Mouse (Mus musculus) adrenal gland, postnatal 10 days (tissue): Measurements from ENCODE around the gene Atg10. TPM values are rescaled to one million over a fixed set of nuclear protein-coding genes. Genes with fewer than 3 reads are reported as not detected.

ENCODE experiments used
- DNase-seq: peaks from one replicate; pipeline ENCODE4 v3.0.0; 2021; ENCODE audit warnings: mixed read lengths
- total RNA-seq, 2 experiments: library from RNA; stranded (reverse); gene quantifications; 2 replicates each; pipeline ENCODE4 v1.2.3; 2021

Atg10 gene
- total RNA-seq, 2 experiments from 2014 or later: 20.7 to 22.9 TPM

- no peak for DNase-seq
Observed at GRCm38 (mm10) chr13:91178428-91179160, 45.2 kb downstream of the Atg10 start.

- DNase-seq: no peak
Observed at GRCm38 (mm10) chr13:91175347-91175746, 48.4 kb downstream of the Atg10 start.

- DNase-seq: no peak
Observed at GRCm38 (mm10) chr13:91171766-91172491, 51.8 kb downstream of the Atg10 start.

- no peak for DNase-seq
Observed at GRCm38 (mm10) chr13:91171205-91171604, 52.6 kb downstream of the Atg10 start.

- DNase-seq: no peak
Observed at GRCm38 (mm10) chr13:91169529-91170319, 54.0 kb downstream of the Atg10 start.

GRCm38 (mm10) chr13:91168486-91168885 lies 55.3 kb downstream of the Atg10 start:
- no peak for DNase-seq

GRCm38 (mm10) chr13:91167561-91167960 lies 56.2 kb downstream of the Atg10 start:
- DNase-seq: no peak

- DNase-seq: no peak
Observed at GRCm38 (mm10) chr13:91166286-91166685, 57.5 kb downstream of the Atg10 start.

- peak; percentile 57 for DNase-seq
Observed at GRCm38 (mm10) chr13:91165200-91165599, 58.6 kb downstream of the Atg10 start.

- no peak for DNase-seq
Observed at GRCm38 (mm10) chr13:91163292-91163691, 60.5 kb downstream of the Atg10 start.

- DNase-seq: peak; percentile 40
Observed at GRCm38 (mm10) chr13:91162452-91162851, 61.3 kb downstream of the Atg10 start.

GRCm38 (mm10) chr13:91160616-91161015 lies 63.2 kb downstream of the Atg10 start:
- DNase-seq: no peak

GRCm38 (mm10) chr13:91159881-91160280 lies 63.9 kb downstream of the Atg10 start:
- DNase-seq: peak; percentile 38

- peak; percentile 40 for DNase-seq
Observed at GRCm38 (mm10) chr13:91157941-91158340, 65.8 kb downstream of the Atg10 start.

- no peak for DNase-seq
Observed at GRCm38 (mm10) chr13:91157429-91157828, 66.3 kb downstream of the Atg10 start.

GRCm38 (mm10) chr13:91156949-91157348 lies 66.8 kb downstream of the Atg10 start:
- no peak for DNase-seq

GRCm38 (mm10) chr13:91156308-91156707 lies 67.5 kb downstream of the Atg10 start:
- DNase-seq: no peak

- no peak for DNase-seq
Observed at GRCm38 (mm10) chr13:91155429-91156207, 68.2 kb downstream of the Atg10 start.

- DNase-seq: no peak
Observed at GRCm38 (mm10) chr13:91154622-91155021, 69.1 kb downstream of the Atg10 start.

GRCm38 (mm10) chr13:91136337-91136736 lies 87.4 kb downstream of the Atg10 start:
- no peak for DNase-seq

- DNase-seq: no peak
Observed at GRCm38 (mm10) chr13:91133334-91133890, 90.4 kb downstream of the Atg10 start.

- peak; percentile 65 for DNase-seq
Observed at GRCm38 (mm10) chr13:91129071-91129470, 94.7 kb downstream of the Atg10 start.
